Mouse (Mus musculus) liver, embryonic 14.5 days (tissue): Measurements from ENCODE around the gene Plxdc2. TPM values are rescaled to one million over a fixed set of nuclear protein-coding genes. Genes with fewer than 3 reads are reported as not detected.

ENCODE experiments used
- ATAC-seq: fragments of 200-750 bp; cut with Nextera tagmentation; 2 replicates; pipeline ENCODE4 v1.8.0; 2017; ENCODE audit warnings: moderate number of reproducible peaks, mild to moderate bottlenecking, moderate library complexity; ENCODE audit not compliant: insufficient read depth
- DNase-seq, 3 experiments: peaks; one replicate each; pipeline ENCODE4 v3.0.0-alpha.2; 2012 to 2013; ENCODE audit warnings: low read depth in 3 of 3, low spot score in 3 of 3
- H3K27ac ChIP-seq: fragments of 300-500 bp; sonication (generic); 2 replicates; pipeline ENCODE4 v1.5.1; 2014; ENCODE audit warnings: moderate library complexity, mild to moderate bottlenecking, control low read depth, inconsistent platforms
- H3K27me3 ChIP-seq: fragments of 300-500 bp; sonication (generic); 2 replicates; pipeline ENCODE4 v1.6.1; 2014; ENCODE audit warnings: mild to moderate bottlenecking, low read length, moderate library complexity; ENCODE audit not compliant: control insufficient read depth, insufficient read depth
- H3K36me3 ChIP-seq: fragments of 300-500 bp; sonication (generic); replicated peaks from 2 replicates; pipeline ENCODE4 v1.6.1; 2014; ENCODE audit warnings: low read depth; ENCODE audit not compliant: control insufficient read depth, insufficient read depth
- H3K4me1 ChIP-seq, 2 experiments: fragments of 200-500 bp in 1 of 2; fragments of 300-500 bp in 1 of 2; sonication (generic) in 1 of 2; replicated peaks; 2 replicates each; pipeline ENCODE4 v1.6.1; 2012 to 2014; ENCODE audit warnings: antibody characterized with exemption in 1 of 2, inconsistent platforms in 1 of 2, low read length in 1 of 2; ENCODE audit not compliant: control insufficient read depth in 2 of 2, insufficient read depth in 2 of 2
- H3K4me2 ChIP-seq: fragments of 300-500 bp; sonication (generic); 2 replicates; pipeline ENCODE4 v1.6.1; 2014; ENCODE audit warnings: low read depth, mild to moderate bottlenecking, control low read depth, moderate library complexity
- H3K4me3 ChIP-seq, 2 experiments: fragments of 200-500 bp in 1 of 2; fragments of 300-500 bp in 1 of 2; sonication (generic) in 1 of 2; 2 replicates each; pipeline ENCODE4 v1.5.1; 2012 to 2014; ENCODE audit warnings: low read depth in 2 of 2, low read length in 2 of 2, mild to moderate bottlenecking in 2 of 2, control low read depth in 1 of 2, inconsistent platforms in 1 of 2, moderate library complexity in 1 of 2; ENCODE audit not compliant: insufficient read depth in 1 of 2
- H3K9ac ChIP-seq: fragments of 300-500 bp; sonication (generic); replicated peaks from 2 replicates; pipeline ENCODE4 v1.6.1; 2014; ENCODE audit warnings: mild to moderate bottlenecking, control low read depth, moderate library complexity
- H3K9me3 ChIP-seq: fragments of 300-500 bp; sonication (generic); 2 replicates; pipeline ENCODE4 v1.6.1; 2016; ENCODE audit warnings: low read length, mixed read lengths; ENCODE audit not compliant: control insufficient read depth
- CTCF ChIP-seq: IDR thresholded peaks from 2 replicates; pipeline ENCODE4 v1.5.1; 2016; ENCODE audit warnings: antibody characterized with exemption, low read depth, control low read depth
- EP300 ChIP-seq: IDR thresholded peaks from 2 replicates; pipeline ENCODE4 v1.6.1; 2016; ENCODE audit warnings: antibody characterized with exemption, low read depth
- WGBS: fragments of 180-500 bp; shearing (Covaris S2); extraction: QIAGEN DNeasy Blood & Tissue Kit; methylation state at CpG from one replicate; pipeline ENCODE4 v1.1.7; 2014; ENCODE audit not compliant: insufficient replicate concordance; 5-methylcytosine and 5-hydroxymethylcytosine counted together
- polyA plus RNA-seq, 2 experiments: library from polyadenylated mRNA; depleted of rRNA in 1 of 2; stranded (reverse) in 1 of 2; unstranded in 1 of 2; fragments of >200 nt; fragmentation: Nextera tagmentation in 1 of 2; extraction: Ambion mirVana in 1 of 2; gene quantifications; 2 replicates each; pipeline versions ENCODE4 v1.2.1 to v1.2.3; 2012 to 2014

The Plxdc2 gene
- polyA plus RNA-seq, 2 experiments, result 0.40 to 1.1 TPM

- DNase-seq (no peak), ATAC-seq (no peak)
- Histone ChIP-seq H3K9me3 (no peaks in the 10 kb centered on the region), H3K27me3 (no peaks in the 10 kb centered on the region), H3K36me3 (no peaks in the 10 kb centered on the region), H3K4me3 (no peak overlapping the region), H3K4me2 (no peak overlapping the region), H3K4me1 (no peaks in the 10 kb centered on the region), H3K9ac (no peak overlapping the region), H3K27ac (no peak overlapping the region)
- TF ChIP-seq EP300 (no peak), CTCF (no peak)
Measured at GRCm38 (mm10) chr2:16588546-16588945, 232.4 kb downstream of the Plxdc2 start.

GRCm38 (mm10) chr2:16595451-16595850 lies 239.3 kb downstream of the Plxdc2 start:
- H3K27me3 ChIP-seq, result no peaks in the 10 kb centered on the region
- H3K4me3 ChIP-seq, result no peak overlapping the region

DNA sequence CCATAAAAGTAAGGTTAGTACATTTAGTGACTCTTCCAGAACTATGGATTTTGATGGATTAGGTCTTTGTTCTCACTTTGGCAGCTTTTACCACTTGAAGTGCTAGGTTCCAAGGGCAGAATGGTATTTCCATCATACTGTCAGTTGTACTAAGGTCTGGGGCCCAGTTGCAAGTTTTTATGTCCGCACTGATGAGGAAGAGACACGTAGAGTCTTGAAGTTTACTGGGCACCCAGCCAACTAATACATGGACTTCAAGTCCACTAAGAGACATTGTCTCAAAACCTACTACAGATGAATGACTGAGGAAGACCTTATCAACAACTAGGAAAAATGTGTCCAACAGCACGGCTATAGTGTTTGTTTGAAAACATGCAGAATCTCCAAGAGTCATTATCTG lies 242.1 kb downstream of the Plxdc2 start:
- H3K4me1 ChIP-seq, result no peaks in the 10 kb centered on the region
- TF ChIP-seq EP300 (no peak), CTCF (no peak)
- 63% methylated on average over 3 of the region's 3 CpGs for WGBS
- no peak overlapping the region for H3K9ac ChIP-seq
- no peak overlapping the region for H3K4me2 ChIP-seq
- no peak overlapping the region for H3K27ac ChIP-seq
- no peaks in the 10 kb centered on the region for H3K27me3 ChIP-seq
- no peak overlapping the region for H3K4me3 ChIP-seq
- H3K36me3 ChIP-seq, result no peaks in the 10 kb centered on the region
- no peaks in the 10 kb centered on the region for H3K9me3 ChIP-seq
- ATAC-seq (no peak), DNase-seq (no peak)

More at GRCm38 (mm10) chr2:16595451-16595850, 239.3 kb downstream of the Plxdc2 start:
- 47% methylated on average over 1 of the region's 1 CpGs for WGBS
- no peaks in the 10 kb centered on the region for H3K4me1 ChIP-seq
- TF ChIP-seq CTCF (no peak), EP300 (no peak)
- no peak for ATAC-seq
- no peak overlapping the region for H3K4me2 ChIP-seq
- H3K36me3 ChIP-seq, result no peaks in the 10 kb centered on the region
- DNase-seq, result no peak
- H3K27ac ChIP-seq, result no peak overlapping the region
- no peak overlapping the region for H3K9ac ChIP-seq
- no peaks in the 10 kb centered on the region for H3K9me3 ChIP-seq

DNA sequence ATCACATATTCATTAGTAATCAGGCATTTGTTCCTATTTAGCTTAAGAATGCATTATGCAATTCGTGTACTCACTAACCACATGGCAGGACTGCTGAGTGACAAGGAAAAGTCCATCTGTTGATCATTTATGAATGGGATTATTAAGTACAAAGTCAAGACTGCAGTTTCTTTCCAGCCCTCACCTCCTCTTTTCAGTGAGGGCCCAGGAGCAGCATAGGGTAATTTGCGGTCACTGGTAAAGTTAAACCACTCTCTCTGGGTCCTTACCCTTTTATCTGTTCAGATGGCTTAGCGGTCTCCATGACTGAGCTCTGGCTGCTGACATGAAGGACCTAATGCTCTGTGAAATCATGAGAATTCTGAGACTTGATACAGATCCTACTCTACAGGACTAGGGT lies 248.2 kb downstream of the Plxdc2 start:
- TF ChIP-seq CTCF (no peak), EP300 (no peak)
- no peaks in the 10 kb centered on the region for H3K36me3 ChIP-seq
- no peak overlapping the region for H3K9ac ChIP-seq
- no peak overlapping the region for H3K4me3 ChIP-seq
- H3K9me3 ChIP-seq, result no peaks in the 10 kb centered on the region
- no peak overlapping the region for H3K4me2 ChIP-seq
- H3K27me3 ChIP-seq, result no peaks in the 10 kb centered on the region
- no peak for DNase-seq
- H3K4me1 ChIP-seq, result no peaks in the 10 kb centered on the region
- ATAC-seq, result no peak
- 64% methylated on average over 3 of the region's 3 CpGs for WGBS
- no peak overlapping the region for H3K27ac ChIP-seq

DNA sequence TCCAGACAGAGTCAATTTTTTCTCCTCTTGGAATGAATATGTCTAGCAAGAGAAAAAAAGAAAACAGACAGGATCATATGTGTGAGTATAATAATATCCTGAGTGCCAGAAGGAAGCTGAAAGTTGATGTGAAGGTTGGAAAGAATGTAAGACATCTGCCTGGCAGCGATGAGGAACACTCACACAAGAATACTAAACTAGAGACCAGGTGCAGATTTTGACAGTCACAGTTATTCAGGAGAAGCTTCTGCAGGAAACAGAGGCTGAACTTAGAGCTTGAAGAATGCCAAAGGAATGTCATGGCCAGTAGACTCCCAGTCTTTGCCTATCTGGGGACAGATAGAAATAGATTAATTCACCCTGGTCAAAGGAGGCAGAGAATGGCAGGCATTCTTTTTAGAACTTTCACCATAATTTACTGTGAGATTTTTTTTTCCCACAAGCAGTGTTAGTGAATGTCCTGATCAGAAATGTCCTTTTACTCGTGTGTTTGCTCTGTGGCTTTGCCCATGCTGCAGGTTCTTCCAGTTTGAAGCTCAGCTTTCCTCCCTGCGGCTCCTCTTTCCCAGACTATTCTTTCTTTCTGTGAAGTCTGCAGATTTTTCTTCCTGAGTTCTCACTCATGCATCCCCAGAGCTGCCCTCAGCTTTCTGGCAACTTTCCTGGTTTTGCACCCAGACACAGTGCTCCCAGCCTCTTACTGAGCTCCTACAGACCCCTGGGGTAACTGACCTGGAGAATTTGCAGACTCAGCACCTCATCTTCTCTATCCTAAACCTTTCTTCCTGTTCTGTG lies 251.9 kb downstream of the Plxdc2 start:
- ATAC-seq, result no peak
- Histone ChIP-seq H3K4me1 (no peaks in the 10 kb centered on the region), H3K36me3 (no peaks in the 10 kb centered on the region), H3K4me3 (no peak overlapping the region), H3K27me3 (no peaks in the 10 kb centered on the region), H3K9me3 (no peaks in the 10 kb centered on the region), H3K27ac (no peak overlapping the region), H3K4me2 (no peak overlapping the region), H3K9ac (no peak overlapping the region)
- DNase-seq, result no peak
- WGBS, result 37% methylated on average over 3 of the region's 3 CpGs
- no peak for TF ChIP-seq CTCF
- TF ChIP-seq EP300, result no peak
